Mouse (Mus musculus): ENCODE results near the gene Slc22a23.

Slc22a23 gene

GRCm38 (mm10) chr13:34133326-34134071 lies 211.5 kb downstream of the Slc22a23 start:
- no peak for DNase-seq (ENCODE audit: low read depth, low spot score)

DNA sequence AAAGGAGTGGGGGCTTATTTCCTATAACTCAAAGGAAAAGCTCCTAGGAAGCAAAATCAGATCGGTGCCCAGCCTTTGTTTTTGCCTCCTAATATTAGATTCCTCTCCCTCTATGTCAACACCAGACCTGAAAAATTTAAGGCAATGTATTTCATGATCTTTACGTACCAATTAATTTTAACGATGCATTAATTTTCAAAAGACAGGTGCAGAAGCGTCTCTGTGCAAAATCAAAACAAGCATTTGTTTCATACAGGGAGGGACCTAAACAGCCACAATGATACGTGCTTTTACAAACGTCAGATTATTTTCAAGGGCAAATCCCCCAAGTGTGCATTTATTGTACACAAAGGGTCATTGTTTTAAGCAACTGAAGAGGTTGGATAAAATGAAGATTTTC lies 212.1 kb downstream of the Slc22a23 start:
- no peak for DNase-seq (ENCODE audit: low read depth, low spot score)

DNA sequence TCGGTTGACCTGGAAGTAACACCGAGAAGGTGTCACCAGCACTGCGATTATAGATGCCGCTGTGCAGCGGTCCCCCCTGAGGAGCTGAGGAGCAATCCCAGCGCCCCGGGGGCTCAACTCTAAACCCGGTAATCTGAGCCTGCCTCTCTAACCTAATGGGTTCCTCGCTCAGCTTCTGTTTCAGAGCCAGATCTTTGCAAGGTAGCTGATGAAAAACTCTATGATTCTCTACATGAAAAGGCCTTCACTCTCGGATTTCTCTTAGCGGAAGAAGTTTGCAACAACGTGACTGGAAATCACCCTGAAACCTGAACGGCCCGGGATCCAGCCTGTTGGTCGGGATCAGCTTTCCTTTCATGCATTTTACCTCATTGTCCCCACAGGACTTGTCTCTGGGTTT lies 212.7 kb downstream of the Slc22a23 start:
- no peak for DNase-seq (ENCODE audit: low read depth, low spot score)

GRCm38 (mm10) chr13:34131708-34132060 lies 213.3 kb downstream of the Slc22a23 start:
- DNase-seq (ENCODE audit: low read depth, low spot score): no peak

- no peak for DNase-seq (ENCODE audit: low read depth, low spot score)
These were observed 213.8 kb downstream of the Slc22a23 start for GRCm38 (mm10) chr13:34131011-34131707.

- no peak for DNase-seq (ENCODE audit: low read depth, low spot score)
These were observed 214.7 kb downstream of the Slc22a23 start, which contains the start of gene Tubb2b for GRCm38 (mm10) chr13:34130226-34130731. Gene Tubb2b, minus strand, starts transcription at chr13:34130466.

DNA sequence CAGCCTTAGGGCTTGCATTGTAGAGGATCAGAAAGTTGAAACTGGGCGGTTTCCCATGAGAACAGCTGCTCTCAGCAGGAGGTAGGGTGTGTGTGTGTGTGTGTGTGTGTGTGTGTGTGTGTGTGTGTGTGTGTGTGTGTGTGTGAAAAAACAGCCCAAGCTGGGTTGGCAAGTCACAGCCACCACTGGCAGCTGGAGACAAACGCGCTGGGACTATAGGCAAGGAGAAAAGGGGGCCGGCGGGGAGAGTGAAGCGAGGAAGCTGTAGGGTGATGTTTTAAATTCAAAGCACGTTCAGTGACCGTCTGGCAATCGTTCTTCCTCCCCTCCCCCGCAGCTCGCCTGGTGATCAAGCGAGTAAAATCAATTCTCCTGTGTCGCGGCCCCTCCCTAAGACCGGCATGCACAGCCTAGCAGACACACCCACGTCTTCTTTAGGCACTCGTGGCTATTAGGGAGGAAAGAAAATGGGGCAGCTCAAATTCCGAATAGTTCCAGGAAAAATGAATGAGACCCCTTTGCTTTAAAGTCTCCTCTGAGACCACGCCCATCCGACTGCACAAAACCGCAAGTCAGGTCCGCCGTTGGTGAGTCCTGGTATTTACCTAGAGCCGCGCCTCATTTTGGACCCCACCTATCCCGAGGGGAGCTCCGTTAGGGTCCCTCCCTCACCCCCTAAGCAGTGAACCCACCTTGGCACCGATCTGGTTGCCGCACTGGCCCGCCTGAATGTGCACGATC lies 215.3 kb downstream of the Slc22a23 start:
- no peak for DNase-seq (ENCODE audit: low read depth, low spot score)

Measured in skeletal muscle tissue, adult 2 months (tissue).